Mouse (Mus musculus): Measurements from ENCODE around the gene Ptprn2. TPM values are rescaled to one million over a fixed set of nuclear protein-coding genes. Genes with fewer than 3 reads are reported as not detected.
A peak's percentile ranks its signal among the peaks of the same experiment; 100 is the strongest.

The Ptprn2 gene
- polyA plus RNA-seq, 1 experiment from 2014 or later, result 15.8 TPM

GRCm38 (mm10) chr12:117127485-117127884 is 642.0 kb downstream of the Ptprn2 start:
- Histone ChIP-seq H3K9me3 (ENCODE audit: control insufficient read depth, low read length) (no peaks in the 10 kb centered on the region), H3K27ac (replicated peaks; ENCODE audit: low read depth, low read length) (no peak overlapping the region), H3K4me2 (ENCODE audit: low read length) (no peak overlapping the region), H3K27me3 (ENCODE audit: control insufficient read depth, insufficient read depth, low read length) (no peaks in the 10 kb centered on the region), H3K9ac (replicated peaks; ENCODE audit: low read length) (no peak overlapping the region), H3K4me3 (replicated peaks; ENCODE audit: low read depth, low read length) (no peak overlapping the region), H3K36me3 (ENCODE audit: control insufficient read depth, insufficient read depth, low read length) (no peaks in the 10 kb centered on the region), H3K4me1 (ENCODE audit: control insufficient read depth, insufficient read depth, low read length) (0 out of 2 replicates have a peak, but pooled peaks cover 5% of the 10 kb centered on the region)
- no peak for DNase-seq
- WGBS, result 79% methylated on average over 6 of the region's 6 CpGs
- ATAC-seq (ENCODE audit: low FRiP score, low TSS enrichment), result no peak

- Histone ChIP-seq H3K4me3 (replicated peaks; ENCODE audit: low read depth, low read length) (no peak overlapping the region), H3K36me3 (ENCODE audit: control insufficient read depth, insufficient read depth, low read length) (no peaks in the 10 kb centered on the region), H3K4me1 (ENCODE audit: control insufficient read depth, insufficient read depth, low read length) (0 out of 2 replicates have a peak, but pooled peaks cover 5% of the 10 kb centered on the region), H3K27ac (replicated peaks; ENCODE audit: low read depth, low read length) (no peak overlapping the region), H3K9me3 (ENCODE audit: control insufficient read depth, low read length) (no peaks in the 10 kb centered on the region), H3K9ac (replicated peaks; ENCODE audit: low read length) (no peak overlapping the region), H3K4me2 (ENCODE audit: low read length) (no peak overlapping the region), H3K27me3 (ENCODE audit: control insufficient read depth, insufficient read depth, low read length) (no peaks in the 10 kb centered on the region)
- WGBS, result 20% methylated on average over 2 of the region's 2 CpGs
- ATAC-seq (ENCODE audit: low FRiP score, low TSS enrichment), result peak; percentile 31; the same call in 1 of the 2 replicates
- peak; percentile 43 for DNase-seq
These were observed 646.6 kb downstream of the Ptprn2 start for GRCm38 (mm10) chr12:117132095-117132494.

- H3K27me3 ChIP-seq (ENCODE audit: control insufficient read depth, insufficient read depth, low read length), result no peaks in the 10 kb centered on the region
- no peak for ATAC-seq (ENCODE audit: low FRiP score, low TSS enrichment)
- no peak overlapping the region for H3K4me3 ChIP-seq (replicated peaks; ENCODE audit: low read depth, low read length)
- H3K4me2 ChIP-seq (ENCODE audit: low read length), result no peak overlapping the region
- no peaks in the 10 kb centered on the region for H3K36me3 ChIP-seq (ENCODE audit: control insufficient read depth, insufficient read depth, low read length)
- H3K4me1 ChIP-seq (ENCODE audit: control insufficient read depth, insufficient read depth, low read length), result no peaks in the 10 kb centered on the region
- no peaks in the 10 kb centered on the region for H3K9me3 ChIP-seq (ENCODE audit: control insufficient read depth, low read length)
- no peak overlapping the region for H3K27ac ChIP-seq (replicated peaks; ENCODE audit: low read depth, low read length)
- DNase-seq, result no peak
- H3K9ac ChIP-seq (replicated peaks; ENCODE audit: low read length), result no peak overlapping the region
- WGBS, result 33% methylated on average over 5 of the region's 5 CpGs
These were observed 649.7 kb downstream of the Ptprn2 start for GRCm38 (mm10) chr12:117135205-117135604.

- Histone ChIP-seq H3K9me3 (ENCODE audit: control insufficient read depth, low read length) (no peaks in the 10 kb centered on the region), H3K4me3 (replicated peaks; ENCODE audit: low read depth, low read length) (no peak overlapping the region), H3K4me2 (ENCODE audit: low read length) (no peak overlapping the region), H3K36me3 (ENCODE audit: control insufficient read depth, insufficient read depth, low read length) (no peaks in the 10 kb centered on the region), H3K4me1 (ENCODE audit: control insufficient read depth, insufficient read depth, low read length) (no peaks in the 10 kb centered on the region), H3K9ac (replicated peaks; ENCODE audit: low read length) (no peak overlapping the region), H3K27me3 (ENCODE audit: control insufficient read depth, insufficient read depth, low read length) (no peaks in the 10 kb centered on the region), H3K27ac (replicated peaks; ENCODE audit: low read depth, low read length) (no peak overlapping the region)
- DNase-seq, result no peak
- no peak for ATAC-seq (ENCODE audit: low FRiP score, low TSS enrichment)
- 68% methylated on average over 5 of the region's 5 CpGs for WGBS
These were observed 651.0 kb downstream of the Ptprn2 start for GRCm38 (mm10) chr12:117136472-117137010.

GRCm38 (mm10) chr12:117140901-117141300 is 655.4 kb downstream of the Ptprn2 start:
- no peaks in the 10 kb centered on the region for H3K36me3 ChIP-seq (ENCODE audit: control insufficient read depth, insufficient read depth, low read length)
- H3K4me2 ChIP-seq (ENCODE audit: low read length), result no peak overlapping the region
- H3K4me1 ChIP-seq (ENCODE audit: control insufficient read depth, insufficient read depth, low read length), result no peaks in the 10 kb centered on the region
- 86% methylated on average over 4 of the region's 4 CpGs for WGBS
- H3K9ac ChIP-seq (replicated peaks; ENCODE audit: low read length), result no peak overlapping the region
- H3K9me3 ChIP-seq (ENCODE audit: control insufficient read depth, low read length), result peaks cover 5% of the 10 kb centered on the region; the same call in 1 of the 2 replicates
- H3K27ac ChIP-seq (replicated peaks; ENCODE audit: low read depth, low read length), result no peak overlapping the region
- DNase-seq, result no peak
- ATAC-seq (ENCODE audit: low FRiP score, low TSS enrichment), result no peak
- no peak overlapping the region for H3K4me3 ChIP-seq (replicated peaks; ENCODE audit: low read depth, low read length)
- H3K27me3 ChIP-seq (ENCODE audit: control insufficient read depth, insufficient read depth, low read length), result no peaks in the 10 kb centered on the region

- DNase-seq (no peak), ATAC-seq (ENCODE audit: low FRiP score, low TSS enrichment) (no peak)
- no peaks in the 10 kb centered on the region for H3K36me3 ChIP-seq (ENCODE audit: control insufficient read depth, insufficient read depth, low read length)
- H3K4me3 ChIP-seq (replicated peaks; ENCODE audit: low read depth, low read length), result no peak overlapping the region
- no peaks in the 10 kb centered on the region for H3K27me3 ChIP-seq (ENCODE audit: control insufficient read depth, insufficient read depth, low read length)
- H3K9ac ChIP-seq (replicated peaks; ENCODE audit: low read length), result no peak overlapping the region
- WGBS, result 92% methylated on average over 6 of the region's 6 CpGs
- H3K27ac ChIP-seq (replicated peaks; ENCODE audit: low read depth, low read length), result no peak overlapping the region
- H3K4me2 ChIP-seq (ENCODE audit: low read length), result no peak overlapping the region
- peaks cover 5% of the 10 kb centered on the region; the same call in 1 of the 2 replicates for H3K9me3 ChIP-seq (ENCODE audit: control insufficient read depth, low read length)
- H3K4me1 ChIP-seq (ENCODE audit: control insufficient read depth, insufficient read depth, low read length), result no peaks in the 10 kb centered on the region
These were observed 655.9 kb downstream of the Ptprn2 start for GRCm38 (mm10) chr12:117141394-117141793.

- no peak for DNase-seq
- Histone ChIP-seq H3K27me3 (ENCODE audit: control insufficient read depth, insufficient read depth, low read length) (no peaks in the 10 kb centered on the region), H3K9ac (replicated peaks; ENCODE audit: low read length) (no peak overlapping the region; the same call in 1 of the 2 replicates), H3K4me3 (replicated peaks; ENCODE audit: low read depth, low read length) (peak overlapping the region; percentile 13; the same call in 1 of the 2 replicates), H3K4me2 (ENCODE audit: low read length) (peak overlapping the region; percentile 70), H3K4me1 (ENCODE audit: control insufficient read depth, insufficient read depth, low read length) (peaks cover 46% of the 10 kb centered on the region), H3K9me3 (ENCODE audit: control insufficient read depth, low read length) (peaks cover 5% of the 10 kb centered on the region; the same call in 1 of the 2 replicates), H3K27ac (replicated peaks; ENCODE audit: low read depth, low read length) (no peak overlapping the region), H3K36me3 (ENCODE audit: control insufficient read depth, insufficient read depth, low read length) (no peaks in the 10 kb centered on the region)
- no peak for ATAC-seq (ENCODE audit: low FRiP score, low TSS enrichment)
- WGBS, result 10% methylated on average over 7 of the region's 7 CpGs
These were observed 663.7 kb downstream of the Ptprn2 start for GRCm38 (mm10) chr12:117149176-117149575.

- Histone ChIP-seq H3K27ac (replicated peaks; ENCODE audit: low read depth, low read length) (peak overlapping the region; percentile 99), H3K4me3 (replicated peaks; ENCODE audit: low read depth, low read length) (peak overlapping the region; percentile 86), H3K9ac (replicated peaks; ENCODE audit: low read length) (peak overlapping the region; percentile 98), H3K36me3 (ENCODE audit: control insufficient read depth, insufficient read depth, low read length) (no peaks in the 10 kb centered on the region), H3K9me3 (ENCODE audit: control insufficient read depth, low read length) (no peaks in the 10 kb centered on the region), H3K4me1 (ENCODE audit: control insufficient read depth, insufficient read depth, low read length) (peaks cover 46% of the 10 kb centered on the region), H3K27me3 (ENCODE audit: control insufficient read depth, insufficient read depth, low read length) (no peaks in the 10 kb centered on the region), H3K4me2 (ENCODE audit: low read length) (peak overlapping the region; percentile 70)
- 3% methylated on average over 33 of the region's 33 CpGs for WGBS
- ATAC-seq (ENCODE audit: low FRiP score, low TSS enrichment), result peak; percentile 29; the same call in 1 of the 2 replicates
- DNase-seq, result peak; percentile 80
These were observed 665.3 kb downstream of the Ptprn2 start for GRCm38 (mm10) chr12:117150611-117151395.
